In the genomic region with DNA sequence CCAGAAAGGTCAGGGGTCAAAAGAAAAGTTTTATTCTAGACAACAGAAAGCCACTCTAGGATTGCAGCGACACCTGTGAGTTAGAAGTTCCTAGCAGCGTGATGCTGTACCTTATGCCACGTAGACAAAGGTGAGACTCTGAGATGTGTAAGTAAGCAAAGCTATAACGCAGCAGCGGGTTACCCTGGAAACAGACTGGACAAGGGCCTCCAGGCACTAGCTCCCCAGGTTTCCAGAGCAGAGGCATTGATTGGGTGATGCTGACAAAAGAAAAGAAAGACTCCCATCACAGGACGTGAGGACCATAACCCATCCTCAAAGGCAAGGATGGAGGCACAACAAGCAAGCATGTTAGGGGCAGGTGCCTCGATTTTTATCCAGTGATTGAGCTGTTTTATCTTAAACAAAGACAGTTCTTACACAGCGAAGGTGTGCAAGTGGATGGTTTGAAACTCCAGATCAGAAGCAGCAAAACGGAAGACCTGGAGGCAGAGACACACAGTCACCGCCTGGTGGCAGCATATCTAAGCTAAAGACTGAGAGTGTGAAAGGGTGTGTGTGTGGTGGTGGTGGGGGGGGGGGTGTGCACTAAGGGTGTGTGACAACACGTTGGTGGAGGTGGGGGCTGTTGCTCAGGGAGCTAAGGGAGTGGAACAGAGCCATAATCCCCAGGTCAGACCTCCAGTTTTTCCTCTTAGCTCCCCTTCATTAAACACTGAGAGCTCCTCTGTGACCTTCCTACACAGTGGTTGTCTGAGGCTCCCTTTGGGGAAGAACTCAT, we compare ENCODE assay signal across 9 mouse cellular contexts. TPM values are rescaled to one million over a fixed set of nuclear protein-coding genes. Genes with fewer than 3 reads are reported as not detected.
A peak's percentile ranks its signal among the peaks of the same experiment; 100 is the strongest.
DNase-seq lines count a peak whose midpoint lies in the region; ATAC-seq and TF ChIP-seq lines count a peak whose summit lies in the region.
"Had no signal": no experiment of that assay in that cellular context is flagged by ENCODE, and none has a peak within 500 bp of the region (broad histone marks: within the 10 kb centered on the region; RNA-seq: fewer than 3 reads in every experiment).

No protein-coding gene starts in this region.

- peaks cover 10% of the 10 kb centered on the region for H3K27me3 ChIP-seq in embryonic facial prominence, embryonic 10.5 days (replicated peaks; ENCODE audit: low read depth, poor library complexity, severe bottlenecking)
- H3K27me3 ChIP-seq in intestine, embryonic 16.5 days (replicated peaks; ENCODE audit: control insufficient read depth, insufficient read depth, low read length), result no peaks in the 10 kb centered on the region; the same call in 1 of the 2 replicates
- H3K27me3 ChIP-seq in liver, embryonic 14.5 days (ENCODE audit: control insufficient read depth, insufficient read depth, low read length), result no peaks in the 10 kb centered on the region
- no peaks in the 10 kb centered on the region for H3K27me3 ChIP-seq in neural tube, embryonic 12.5 days (replicated peaks)
- H3K27me3 ChIP-seq: megakaryocyte, embryonic 14.5 days had no signal

- no peak overlapping the region for H3K9ac ChIP-seq in intestine, embryonic 16.5 days (ENCODE audit: low read depth, low read length)
- H3K9ac ChIP-seq in liver, embryonic 14.5 days (replicated peaks), result no peak overlapping the region
- H3K9ac ChIP-seq in neural tube, embryonic 12.5 days, result 0 out of 2 replicates have a peak overlapping the region, but pooled peaks have one; percentile 17

- H3K9me3 ChIP-seq in embryonic facial prominence, embryonic 10.5 days, result no peaks in the 10 kb centered on the region
- no peaks in the 10 kb centered on the region for H3K9me3 ChIP-seq in intestine, embryonic 16.5 days (ENCODE audit: control insufficient read depth, low read length)
- no peaks in the 10 kb centered on the region for H3K9me3 ChIP-seq in liver, embryonic 14.5 days (ENCODE audit: control insufficient read depth, low read length)
- H3K9me3 ChIP-seq in neural tube, embryonic 12.5 days, result no peaks in the 10 kb centered on the region
- H3K9me3 ChIP-seq: megakaryocyte, embryonic 14.5 days had no signal

- 34% methylated on average over 11 of the region's 11 CpGs for WGBS in embryonic facial prominence, embryonic 10.5 days
- 34% methylated on average over 11 of the region's 11 CpGs for WGBS in intestine, embryonic 16.5 days
- WGBS in liver, embryonic 14.5 days (ENCODE audit: insufficient replicate concordance), result 43% methylated on average over 11 of the region's 11 CpGs
- WGBS in neural tube, embryonic 12.5 days, result 35% methylated on average over 11 of the region's 11 CpGs

- TF ChIP-seq CTCF in liver, embryonic 14.5 days (IDR thresholded peaks at IDR 0.05; ENCODE audit: low read depth), result peak; percentile 71

- H3K27ac ChIP-seq in embryonic facial prominence, embryonic 10.5 days (replicated peaks), result no peak overlapping the region
- H3K27ac ChIP-seq in intestine, embryonic 16.5 days (ENCODE audit: low read length), result no peak overlapping the region
- no peak overlapping the region for H3K27ac ChIP-seq in liver, embryonic 14.5 days
- no peak overlapping the region for H3K27ac ChIP-seq in neural tube, embryonic 12.5 days

- H3K36me3 ChIP-seq in embryonic facial prominence, embryonic 10.5 days (replicated peaks), result no peaks in the 10 kb centered on the region
- H3K36me3 ChIP-seq in intestine, embryonic 16.5 days (ENCODE audit: control insufficient read depth, insufficient read depth, low read length), result no peaks in the 10 kb centered on the region
- no peaks in the 10 kb centered on the region for H3K36me3 ChIP-seq in liver, embryonic 14.5 days (replicated peaks; ENCODE audit: control insufficient read depth, insufficient read depth, low read depth)
- no peaks in the 10 kb centered on the region for H3K36me3 ChIP-seq in neural tube, embryonic 12.5 days

- H3K4me2 ChIP-seq in intestine, embryonic 16.5 days (ENCODE audit: low read depth, low read length), result no peak overlapping the region
- H3K4me2 ChIP-seq in liver, embryonic 14.5 days (ENCODE audit: low read depth), result no peak overlapping the region
- peak overlapping the region; percentile 33; the same call in 1 of the 2 replicates for H3K4me2 ChIP-seq in neural tube, embryonic 12.5 days (replicated peaks)

- peak; percentile 47 to 59 for DNase-seq in left cerebral cortex, adult 18-20 months (ENCODE audit: low spot score in 2 of 2)
- no peak for DNase-seq in left cerebral cortex, adult 8-10 months (ENCODE audit: low spot score in 2 of 2)
- peak; percentile 84 for DNase-seq in adipocyte (ENCODE audit: low spot score)
- peak; percentile 56 for DNase-seq in embryonic facial prominence, embryonic 10.5 days (ENCODE audit: low spot score)
- DNase-seq in liver, embryonic 14.5 days (ENCODE audit: low read depth in 3 of 3, low spot score in 3 of 3), result no peak
- DNase-seq in ovary, adult 18-20 months (ENCODE audit: low spot score), result no peak

- H3K4me1 ChIP-seq in embryonic facial prominence, embryonic 10.5 days, result 0 out of 2 replicates have a peak, but pooled peaks cover 5% of the 10 kb centered on the region
- H3K4me1 ChIP-seq in intestine, embryonic 16.5 days (ENCODE audit: control insufficient read depth, insufficient read depth, low read length), result peaks cover 13% of the 10 kb centered on the region
- H3K4me1 ChIP-seq in liver, embryonic 14.5 days (replicated peaks; ENCODE audit: control insufficient read depth in 2 of 2, insufficient read depth in 2 of 2, low read length in 1 of 2), result peaks cover 0 to 4% of the 10 kb centered on the region in 2 experiments; a peak in 2 of 4 replicates
- H3K4me1 ChIP-seq in neural tube, embryonic 12.5 days, result no peaks in the 10 kb centered on the region

- H3K4me3 ChIP-seq in embryonic facial prominence, embryonic 10.5 days, result 0 out of 2 replicates have a peak overlapping the region, but pooled peaks have one; percentile 6
- no peak overlapping the region for H3K4me3 ChIP-seq in intestine, embryonic 16.5 days (ENCODE audit: low read length)
- H3K4me3 ChIP-seq in liver, embryonic 14.5 days (ENCODE audit: insufficient read depth in 1 of 2, low read depth in 2 of 2, low read length in 2 of 2), result no peak overlapping the region
- H3K4me3 ChIP-seq in neural tube, embryonic 12.5 days, result no peak overlapping the region
- H3K4me3 ChIP-seq: megakaryocyte, embryonic 14.5 days had no signal

- no peak for TF ChIP-seq EP300 in liver, embryonic 14.5 days (IDR thresholded peaks at IDR 0.05; ENCODE audit: low read depth)

- peak; percentile 49 for ATAC-seq in intestine, embryonic 16.5 days
- no peak for ATAC-seq in liver, embryonic 14.5 days (ENCODE audit: insufficient read depth)
- ATAC-seq in neural tube, embryonic 12.5 days (ENCODE audit: low FRiP score, low read depth), result peak; percentile 65

RNA-seq across cellular contexts. Expression of a gene that starts 53.7 kb away (rescaled TPM):
- total RNA-seq in left cerebral cortex, adult 18-20 months (2021), result 100 to 1,000 TPM; 130 TPM
- total RNA-seq in left cerebral cortex, adult 8-10 months (2022), result 100 to 1,000 TPM; 119 to 131 (median 126) TPM
- 95.9 and 96.9 TPM in 2 replicates for polyA plus RNA-seq in embryonic facial prominence, embryonic 10.5 days (2016; fragmentation: Nextera tagmentation; extraction: Ambion mirVana)
- polyA plus RNA-seq in intestine, embryonic 16.5 days (2015; fragmentation: Nextera tagmentation; extraction: Ambion mirVana), result 130 and 138 TPM in 2 replicates
- polyA plus RNA-seq in liver, embryonic 14.5 days (2012; rRNA removed), result 22.5 and 35.0 TPM in 2 replicates
- 53.0 and 59.2 TPM in 2 replicates for polyA plus RNA-seq in liver, embryonic 14.5 days (2014; fragmentation: Nextera tagmentation; extraction: Ambion mirVana)
- polyA plus RNA-seq in neural tube, embryonic 12.5 days (2016; fragmentation: Nextera tagmentation; extraction: Ambion mirVana), result 123 and 137 TPM in 2 replicates

Comparison
In these comparisons a context has a peak if more than half of its experiments do, and no peak if none do; other contexts are left out.
1. DNase-seq: peak in left cerebral cortex, adult 18-20 months (2 of 2), adipocyte (single experiment) and embryonic facial prominence, embryonic 10.5 days (single experiment); none in left cerebral cortex, adult 8-10 months (0 of 2), liver, embryonic 14.5 days (0 of 3) and ovary, adult 18-20 months (single experiment).